Mouse (Mus musculus): ENCODE results near the gene Trpv6. TPM values are rescaled to one million over a fixed set of nuclear protein-coding genes. Genes with fewer than 3 reads are reported as not detected.

The Trpv6 gene
- polyA plus RNA-seq, 1 experiment from 2014 or later, result 0.62 TPM

Other genes with a start within 250 kb of the Trpv6 start
- gene Gm5771, start 244.0 kb downstream of the Trpv6 start, polyA plus RNA-seq (2016; fragmentation: Nextera tagmentation; extraction: Ambion mirVana), result not detected in 2 replicates
- gene Gm10334, start 190.3 kb downstream of the Trpv6 start, polyA plus RNA-seq (2016; fragmentation: Nextera tagmentation; extraction: Ambion mirVana), result 0.83 TPM in 1 of 2 replicates, not detected in the other
- gene Prss1, start 177.5 kb downstream of the Trpv6 start, polyA plus RNA-seq (2016; fragmentation: Nextera tagmentation; extraction: Ambion mirVana), result not detected in 2 replicates
- not detected in 2 replicates for gene Prss2, start 114.6 kb downstream of the Trpv6 start, polyA plus RNA-seq (2016; fragmentation: Nextera tagmentation; extraction: Ambion mirVana)
- gene Ephb6, start 30.9 kb downstream of the Trpv6 start, polyA plus RNA-seq (2016; fragmentation: Nextera tagmentation; extraction: Ambion mirVana), result 25.8 and 28.1 TPM in 2 replicates
- gene Trpv5, start 44.4 kb upstream of the Trpv6 start, polyA plus RNA-seq (2016; fragmentation: Nextera tagmentation; extraction: Ambion mirVana), result not detected in 2 replicates
- gene Llcfc1, start 48.0 kb upstream of the Trpv6 start, polyA plus RNA-seq (2016; fragmentation: Nextera tagmentation; extraction: Ambion mirVana), result not detected in 2 replicates
- 9.0 and 9.7 TPM in 2 replicates for gene Kel, start 67.9 kb upstream of the Trpv6 start, polyA plus RNA-seq (2016; fragmentation: Nextera tagmentation; extraction: Ambion mirVana)
- gene Olfr459, start 138.8 kb upstream of the Trpv6 start, polyA plus RNA-seq (2016; fragmentation: Nextera tagmentation; extraction: Ambion mirVana), result not detected in 2 replicates
- gene Pip, start 211.1 kb upstream of the Trpv6 start, polyA plus RNA-seq (2016; fragmentation: Nextera tagmentation; extraction: Ambion mirVana), result not detected in 2 replicates
- gene Sval2, start 216.6 kb upstream of the Trpv6 start, polyA plus RNA-seq (2016; fragmentation: Nextera tagmentation; extraction: Ambion mirVana), result not detected in 2 replicates